Mouse (Mus musculus): ENCODE data around the gene Ptprd.

GRCm38 (mm10) chr4:76977056-76977809, 1234.5 kb downstream of the Ptprd start:
- TF ChIP-seq E2F4 (IDR thresholded peaks at IDR 0.05; ENCODE audit: borderline replicate concordance, low read depth, low read length) = no peak
- no peak for TF ChIP-seq USF2 (IDR thresholded peaks at IDR 0.05; ENCODE audit: borderline replicate concordance in 1 of 2, insufficient read depth in 1 of 2, low read depth in 1 of 2, low read length in 2 of 2)
- no peak for TF ChIP-seq CTCF (IDR thresholded peaks at IDR 0.05 in 2 of 3, conservative IDR thresholded peaks at IDR 0.05 in 1 of 3; ENCODE audit: control insufficient read depth in 1 of 3, insufficient read depth in 1 of 3, low read depth in 2 of 3, low read length in 3 of 3, poor library complexity in 1 of 3, severe bottlenecking in 1 of 3)
- no peak for TF ChIP-seq JUND (IDR thresholded peaks at IDR 0.05; ENCODE audit: low read depth, low read length)
- no peak for TF ChIP-seq UBTF (IDR thresholded peaks at IDR 0.05; ENCODE audit: borderline replicate concordance, insufficient read depth, low read depth, low read length)
- no peak for TF ChIP-seq GATA1 (IDR thresholded peaks at IDR 0.05; ENCODE audit: low read depth, low read length)
- no peak for TF ChIP-seq ZNF384 (IDR thresholded peaks at IDR 0.05; ENCODE audit: low read depth, low read length)
- TF ChIP-seq TBP (IDR thresholded peaks at IDR 0.05; ENCODE audit: low read depth, low read length) = no peak

Measured in MEL (cell line).